Mouse (Mus musculus): Measurements from ENCODE around the gene Ptgdr2. TPM values are rescaled to one million over a fixed set of nuclear protein-coding genes. Genes with fewer than 3 reads are reported as not detected.

The Ptgdr2 gene
- polyA plus RNA-seq, 1 experiment from 2014 or later: 0.12 TPM

DNA sequence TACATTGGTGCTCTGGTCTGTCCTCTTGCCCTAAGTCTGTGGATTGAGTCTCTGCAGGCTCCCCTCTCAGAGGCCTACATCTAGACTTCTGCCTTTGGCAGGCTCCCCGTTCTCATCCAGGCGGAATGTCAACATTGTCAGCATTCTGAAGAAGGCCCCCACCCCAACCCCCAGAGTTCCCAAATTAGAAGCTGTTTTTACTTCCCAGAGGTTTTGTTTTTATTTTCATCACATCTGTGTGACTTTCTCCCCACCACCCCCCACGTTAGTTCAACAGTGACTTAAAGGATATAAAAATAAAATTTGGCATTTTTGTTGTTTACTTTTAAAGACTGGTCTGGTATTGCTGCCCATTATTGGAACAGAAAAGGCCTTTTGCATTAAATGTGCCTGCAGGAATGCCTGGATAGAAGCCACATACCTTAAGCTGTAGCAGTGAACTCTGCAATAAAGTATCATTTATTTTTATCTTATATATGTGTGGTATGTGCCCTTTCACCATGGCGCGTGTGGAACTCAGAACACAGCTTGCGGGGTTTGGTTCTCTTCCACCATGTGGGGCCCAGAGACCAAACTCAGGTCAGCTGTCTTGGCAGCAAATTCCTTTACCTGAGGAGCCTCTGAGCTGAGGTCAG, 27.8 kb upstream of the Ptgdr2 start:
- Histone ChIP-seq H3K4me1 (no peaks in the 10 kb centered on the region), H3K27ac (0 out of 2 replicates have a peak overlapping the region, but pooled peaks have one; percentile 10), H3K9ac (no peak overlapping the region), H3K4me2 (no peak overlapping the region), H3K27me3 (replicated peaks) (no peaks in the 10 kb centered on the region), H3K36me3 (replicated peaks) (peaks cover 7% of the 10 kb centered on the region; the same call in 1 of the 2 replicates), H3K4me3 (no peak overlapping the region), H3K9me3 (no peaks in the 10 kb centered on the region)
- 89% methylated on average over 6 of the region's 6 CpGs for WGBS
- ATAC-seq (replicated peaks): no peak

DNA sequence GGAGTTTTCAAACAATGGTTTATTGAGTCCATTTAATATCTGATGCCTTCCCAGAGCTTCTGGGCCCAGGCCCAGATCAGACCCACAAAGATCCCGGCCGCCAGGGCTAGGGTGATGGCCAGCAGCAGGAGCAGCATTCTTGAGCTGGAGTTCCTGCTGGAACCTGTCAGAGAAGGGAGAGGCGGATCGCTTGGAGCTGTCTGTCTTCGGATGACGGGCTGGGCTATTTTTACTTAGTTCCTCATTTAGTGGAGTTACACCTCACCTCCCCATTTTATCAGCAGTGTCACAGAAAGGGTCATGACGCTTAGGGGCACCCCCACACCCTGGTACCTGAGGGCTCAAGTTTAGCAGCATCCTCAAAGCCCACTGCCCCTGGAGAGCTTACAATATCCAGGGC, 22.7 kb upstream of the Ptgdr2 start:
- H3K27me3 ChIP-seq (replicated peaks): no peaks in the 10 kb centered on the region
- no peaks in the 10 kb centered on the region for H3K9me3 ChIP-seq
- H3K4me3 ChIP-seq: no peak overlapping the region
- H3K27ac ChIP-seq: no peak overlapping the region
- H3K9ac ChIP-seq: no peak overlapping the region
- H3K4me1 ChIP-seq: peaks cover 6% of the 10 kb centered on the region; the same call in 1 of the 2 replicates
- WGBS: 83% methylated on average over 7 of the region's 7 CpGs
- H3K36me3 ChIP-seq (replicated peaks): no peaks in the 10 kb centered on the region
- H3K4me2 ChIP-seq: no peak overlapping the region
- no peak for ATAC-seq (replicated peaks)

DNA sequence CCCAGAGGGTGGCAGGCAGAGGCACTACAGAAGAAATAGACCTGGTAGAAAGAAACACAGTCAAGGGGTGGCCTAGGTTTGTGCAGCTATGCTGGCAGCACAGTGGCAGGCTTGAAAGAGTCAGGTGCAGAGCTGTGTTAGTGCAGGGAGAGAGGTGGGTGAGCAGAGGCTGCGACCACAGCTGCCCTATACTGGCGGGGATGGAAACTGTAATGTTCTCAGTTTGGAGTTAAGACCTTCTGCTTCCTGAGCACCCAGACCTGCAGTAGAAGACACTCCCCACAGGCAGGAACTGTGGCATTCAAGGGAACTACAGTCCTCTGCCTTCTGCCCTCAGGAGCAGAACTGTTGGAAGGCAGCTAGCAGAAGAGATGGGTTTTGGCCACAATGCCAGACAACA, 22.1 kb upstream of the Ptgdr2 start:
- no peaks in the 10 kb centered on the region for H3K9me3 ChIP-seq
- H3K36me3 ChIP-seq (replicated peaks): no peaks in the 10 kb centered on the region
- H3K4me2 ChIP-seq: no peak overlapping the region
- ATAC-seq (replicated peaks): no peak
- WGBS: 87% methylated on average over 2 of the region's 2 CpGs
- H3K4me1 ChIP-seq: peaks cover 6% of the 10 kb centered on the region; the same call in 1 of the 2 replicates
- H3K27me3 ChIP-seq (replicated peaks): no peaks in the 10 kb centered on the region
- no peak overlapping the region for H3K4me3 ChIP-seq
- H3K9ac ChIP-seq: no peak overlapping the region
- H3K27ac ChIP-seq: no peak overlapping the region

DNA sequence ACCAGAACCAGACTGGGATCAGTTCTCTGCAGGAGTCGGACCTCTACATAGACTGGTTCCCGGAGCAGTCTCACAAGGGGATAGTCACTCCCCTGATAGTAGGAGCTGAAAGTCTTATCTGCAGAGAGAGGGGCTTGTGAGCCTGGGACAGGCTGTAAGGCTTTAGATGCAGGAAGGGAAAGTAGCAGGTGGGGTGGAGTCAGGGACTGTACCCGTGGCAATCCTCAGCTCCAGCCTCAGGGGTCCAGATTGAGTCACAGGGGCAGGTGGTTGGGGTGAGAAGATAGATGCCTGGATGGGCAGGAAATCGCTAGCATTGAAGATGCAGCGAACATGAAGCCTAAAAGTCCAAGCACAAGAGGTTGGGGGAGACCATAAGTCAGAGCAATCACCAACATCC, 20.5 kb upstream of the Ptgdr2 start:
- H3K9ac ChIP-seq: no peak overlapping the region
- H3K4me3 ChIP-seq: no peak overlapping the region

DNA sequence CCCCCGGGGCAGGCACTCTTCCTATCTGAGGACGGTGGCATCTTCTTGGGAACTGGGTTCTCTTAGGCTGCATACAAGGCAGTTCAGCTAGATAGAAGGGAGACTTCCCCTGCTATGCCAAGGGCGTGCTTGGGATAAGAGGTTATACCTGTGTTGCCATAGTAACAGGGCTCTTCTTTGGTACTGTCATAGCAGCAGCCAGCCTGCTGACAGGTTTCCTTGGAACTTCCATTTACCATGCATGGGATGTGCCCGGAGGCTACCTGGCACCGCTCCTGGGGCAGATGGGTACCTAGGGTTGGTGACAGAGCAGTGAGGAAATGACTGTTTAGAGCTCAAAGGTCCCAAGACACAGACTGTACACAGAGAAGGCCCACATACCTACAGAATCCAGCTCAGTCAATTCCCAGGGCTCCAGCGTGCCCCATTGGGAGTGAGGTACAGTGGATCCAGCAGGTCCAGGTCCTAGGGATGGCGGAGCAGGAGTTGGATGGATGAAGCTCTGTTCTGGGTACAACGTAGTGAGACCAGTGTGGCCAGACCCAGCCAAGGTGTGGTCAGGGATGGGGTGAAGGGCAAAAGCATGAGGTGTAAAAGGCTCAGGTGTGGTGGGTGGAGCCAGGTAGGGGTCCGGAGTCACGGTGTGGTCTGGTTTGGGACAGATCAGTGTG, 18.5 kb upstream of the Ptgdr2 start:
- no peaks in the 10 kb centered on the region for H3K9me3 ChIP-seq
- H3K27me3 ChIP-seq (replicated peaks): no peaks in the 10 kb centered on the region
- peak; percentile 84 for ATAC-seq (replicated peaks)
- 83% methylated on average over 10 of the region's 10 CpGs for WGBS
- H3K4me3 ChIP-seq: no peak overlapping the region
- no peak overlapping the region for H3K4me2 ChIP-seq
- H3K27ac ChIP-seq: no peak overlapping the region
- peaks cover 6% of the 10 kb centered on the region; the same call in 1 of the 2 replicates for H3K4me1 ChIP-seq
- H3K9ac ChIP-seq: no peak overlapping the region
- H3K36me3 ChIP-seq (replicated peaks): no peaks in the 10 kb centered on the region

More for the DNA sequence above, 20.5 kb upstream of the Ptgdr2 start:
- ATAC-seq (replicated peaks): no peak
- Histone ChIP-seq H3K27ac (no peak overlapping the region), H3K9me3 (no peaks in the 10 kb centered on the region), H3K36me3 (replicated peaks) (no peaks in the 10 kb centered on the region), H3K27me3 (replicated peaks) (no peaks in the 10 kb centered on the region), H3K4me1 (peaks cover 6% of the 10 kb centered on the region; the same call in 1 of the 2 replicates), H3K4me2 (no peak overlapping the region)
- WGBS: 68% methylated on average over 5 of the region's 5 CpGs

DNA sequence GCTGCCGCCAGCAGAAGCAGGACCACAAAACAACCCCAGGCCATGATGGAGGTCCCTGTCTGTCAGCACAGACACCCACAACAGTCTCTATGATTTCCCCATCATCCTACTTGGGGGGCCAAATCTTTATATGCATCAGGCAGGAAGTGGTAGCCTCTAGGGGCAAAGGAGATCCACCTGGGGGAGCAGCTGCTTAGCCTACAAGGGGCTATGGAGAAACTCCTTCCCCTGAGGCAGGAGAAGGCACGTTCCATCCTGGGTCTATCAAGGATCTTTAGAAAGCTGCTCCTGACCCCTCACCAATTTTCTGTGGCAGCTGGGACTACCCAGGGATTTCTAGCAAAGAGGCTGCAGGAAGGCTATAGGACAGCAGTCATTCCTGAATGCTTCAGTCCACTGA, 16.4 kb upstream of the Ptgdr2 start, which contains the start of gene Zp1:
Gene Zp1, minus strand, starts transcription at position 101 of the 400 bp plus-strand sequence.
- no peak for ATAC-seq (replicated peaks)
- Histone ChIP-seq H3K4me2 (no peak within 1 kb of the TSS), H3K9ac (no peak within 1 kb of the TSS), H3K4me3 (no peak within 1 kb of the TSS), H3K27ac (no peak within 1 kb of the TSS), H3K36me3 (replicated peaks) (no peaks in the 10 kb centered on the region), H3K9me3 (no peaks in the 10 kb centered on the region), H3K4me1 (peaks cover 6% of the 10 kb centered on the region; the same call in 1 of the 2 replicates), H3K27me3 (replicated peaks) (no peaks in the 10 kb centered on the region)
- 67% methylated on average over 2 of the region's 2 CpGs for WGBS

DNA sequence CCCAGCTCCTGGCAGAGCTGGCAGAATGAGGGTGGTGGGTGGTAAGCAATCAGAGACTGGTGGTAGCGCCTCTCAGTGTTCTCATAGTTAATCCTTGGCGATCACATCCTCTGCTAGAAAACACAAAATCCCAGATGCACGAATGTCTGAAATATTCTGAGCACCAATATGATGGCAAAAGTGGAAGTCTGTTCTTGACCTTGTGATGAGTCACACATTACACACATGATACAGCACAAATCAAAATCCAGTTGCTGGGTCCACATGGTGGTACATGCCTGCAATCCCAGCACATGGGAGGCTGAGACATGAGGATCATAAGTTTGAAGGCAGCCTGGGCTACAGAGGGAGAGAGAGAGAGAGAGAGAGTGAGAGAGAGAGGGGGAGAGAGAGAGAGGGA, 15.9 kb upstream of the Ptgdr2 start:
- H3K27ac ChIP-seq: no peak overlapping the region
- H3K27me3 ChIP-seq (replicated peaks): no peaks in the 10 kb centered on the region
- 78% methylated on average over 3 of the region's 3 CpGs for WGBS
- ATAC-seq (replicated peaks): no peak
- H3K36me3 ChIP-seq (replicated peaks): no peaks in the 10 kb centered on the region
- no peaks in the 10 kb centered on the region for H3K9me3 ChIP-seq
- H3K4me3 ChIP-seq: no peak overlapping the region
- peaks cover 6% of the 10 kb centered on the region; the same call in 1 of the 2 replicates for H3K4me1 ChIP-seq
- no peak overlapping the region for H3K4me2 ChIP-seq
- no peak overlapping the region for H3K9ac ChIP-seq

DNA sequence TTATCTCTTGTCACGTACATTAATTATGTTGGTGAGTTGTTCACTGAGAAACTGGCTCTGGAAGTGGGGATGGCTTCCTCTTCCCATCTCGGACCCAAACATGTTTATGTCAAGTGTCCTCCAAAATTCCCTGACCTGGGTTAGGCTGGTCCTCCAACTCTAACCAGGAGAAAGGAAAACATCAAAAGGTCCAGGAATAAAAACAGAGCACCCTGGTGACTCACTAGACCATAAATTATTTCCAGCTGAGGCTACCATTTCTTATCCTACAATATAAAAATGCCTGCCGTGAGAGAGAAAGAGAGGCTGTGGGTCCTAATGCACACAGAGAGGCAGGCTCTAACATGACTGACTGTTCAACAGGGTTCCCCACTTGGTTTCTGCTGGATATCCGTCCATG, 12.7 kb upstream of the Ptgdr2 start:
- no peak overlapping the region for H3K4me2 ChIP-seq
- no peaks in the 10 kb centered on the region for H3K9me3 ChIP-seq
- no peaks in the 10 kb centered on the region for H3K27me3 ChIP-seq (replicated peaks)
- H3K27ac ChIP-seq: no peak overlapping the region
- H3K9ac ChIP-seq: no peak overlapping the region
- H3K4me1 ChIP-seq: no peaks in the 10 kb centered on the region
- no peaks in the 10 kb centered on the region for H3K36me3 ChIP-seq (replicated peaks)
- 73% methylated on average over 4 of the region's 4 CpGs for WGBS
- no peak for ATAC-seq (replicated peaks)
- H3K4me3 ChIP-seq: no peak overlapping the region

DNA sequence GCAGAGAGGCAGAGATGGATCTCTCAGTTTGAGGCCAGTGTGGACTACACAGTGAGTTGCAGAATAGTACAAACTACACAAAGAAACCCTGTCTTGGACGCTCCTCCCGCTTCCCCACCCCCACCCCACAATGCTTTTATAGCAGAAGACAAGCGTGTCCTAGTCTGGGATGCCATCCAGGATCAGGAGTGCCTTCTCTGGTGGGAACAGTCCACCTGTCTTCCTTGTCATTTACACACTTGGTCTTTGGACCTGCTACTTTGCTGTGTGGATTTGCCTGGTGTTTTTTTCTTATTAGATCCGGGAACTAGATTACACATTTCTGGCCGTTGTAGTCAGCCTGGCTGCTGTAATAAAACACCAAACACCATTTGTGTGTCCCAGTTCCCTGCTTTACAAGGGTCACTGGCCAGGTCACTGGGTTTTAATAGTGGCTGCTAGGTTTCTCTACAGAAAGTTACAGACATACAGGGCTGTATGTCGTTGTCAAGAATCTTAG, 10.8 kb upstream of the Ptgdr2 start:
- Histone ChIP-seq H3K36me3 (replicated peaks) (no peaks in the 10 kb centered on the region), H3K4me3 (no peak overlapping the region), H3K9ac (no peak overlapping the region), H3K4me2 (no peak overlapping the region), H3K9me3 (no peaks in the 10 kb centered on the region), H3K27me3 (replicated peaks) (no peaks in the 10 kb centered on the region), H3K4me1 (no peaks in the 10 kb centered on the region), H3K27ac (no peak overlapping the region)
- ATAC-seq (replicated peaks): 0 out of 2 replicates have a peak, but pooled peaks have one; percentile 33
- WGBS: 16% methylated on average over 6 of the region's 6 CpGs

DNA sequence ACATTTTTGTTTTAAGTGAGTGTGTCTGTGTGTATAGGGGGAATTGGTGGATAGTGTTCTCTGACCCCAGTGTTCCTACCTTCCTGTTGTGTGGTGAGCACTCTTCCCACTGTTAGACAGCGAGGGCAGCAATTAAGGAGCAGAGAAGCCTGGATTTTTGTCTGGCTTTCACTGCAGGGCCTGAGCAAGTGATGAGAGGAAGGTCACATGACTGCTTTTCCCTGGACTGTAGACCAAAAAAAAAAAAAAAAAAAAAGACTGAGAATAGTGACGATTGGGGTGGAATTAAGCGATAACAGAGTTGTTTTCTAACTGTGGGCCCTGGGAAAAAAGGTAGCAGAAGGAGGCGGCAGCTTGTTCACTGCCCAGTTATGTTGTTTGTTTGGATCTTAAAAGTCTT, 10.3 kb upstream of the Ptgdr2 start:
- H3K4me3 ChIP-seq: no peak overlapping the region
- no peak for ATAC-seq (replicated peaks)
- H3K4me1 ChIP-seq: no peaks in the 10 kb centered on the region
- no peaks in the 10 kb centered on the region for H3K36me3 ChIP-seq (replicated peaks)
- H3K27ac ChIP-seq: no peak overlapping the region
- no peaks in the 10 kb centered on the region for H3K9me3 ChIP-seq
- H3K9ac ChIP-seq: no peak overlapping the region
- no peak overlapping the region for H3K4me2 ChIP-seq
- no peaks in the 10 kb centered on the region for H3K27me3 ChIP-seq (replicated peaks)
- WGBS: 26% methylated on average over 4 of the region's 4 CpGs

DNA sequence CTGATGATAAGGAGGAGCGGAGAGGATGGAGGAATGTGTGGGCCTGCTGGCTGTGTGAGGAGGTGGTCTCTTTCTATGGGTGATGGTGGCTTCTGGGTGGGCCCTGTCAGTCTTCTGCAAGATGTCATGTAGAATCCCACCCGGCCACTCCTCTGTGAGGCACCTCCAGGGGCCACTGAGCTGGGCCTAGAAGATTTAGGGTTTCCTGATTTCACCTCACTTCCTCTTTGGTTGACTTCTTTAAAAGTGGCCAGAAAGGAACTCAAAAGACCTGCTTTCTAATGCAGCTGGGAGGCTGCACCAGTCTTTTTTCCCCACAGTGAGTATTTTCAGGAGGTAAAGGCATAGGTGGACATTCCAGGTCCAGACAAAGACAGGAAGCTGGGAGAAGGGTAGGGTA, 6.3 kb upstream of the Ptgdr2 start:
- H3K9ac ChIP-seq: no peak overlapping the region
- 87% methylated on average over 2 of the region's 2 CpGs for WGBS
- no peak overlapping the region for H3K4me2 ChIP-seq
- no peaks in the 10 kb centered on the region for H3K36me3 ChIP-seq (replicated peaks)
- no peaks in the 10 kb centered on the region for H3K4me1 ChIP-seq
- no peak for ATAC-seq (replicated peaks)
- no peaks in the 10 kb centered on the region for H3K9me3 ChIP-seq
- no peak overlapping the region for H3K27ac ChIP-seq
- no peaks in the 10 kb centered on the region for H3K27me3 ChIP-seq (replicated peaks)
- H3K4me3 ChIP-seq: no peak overlapping the region

DNA sequence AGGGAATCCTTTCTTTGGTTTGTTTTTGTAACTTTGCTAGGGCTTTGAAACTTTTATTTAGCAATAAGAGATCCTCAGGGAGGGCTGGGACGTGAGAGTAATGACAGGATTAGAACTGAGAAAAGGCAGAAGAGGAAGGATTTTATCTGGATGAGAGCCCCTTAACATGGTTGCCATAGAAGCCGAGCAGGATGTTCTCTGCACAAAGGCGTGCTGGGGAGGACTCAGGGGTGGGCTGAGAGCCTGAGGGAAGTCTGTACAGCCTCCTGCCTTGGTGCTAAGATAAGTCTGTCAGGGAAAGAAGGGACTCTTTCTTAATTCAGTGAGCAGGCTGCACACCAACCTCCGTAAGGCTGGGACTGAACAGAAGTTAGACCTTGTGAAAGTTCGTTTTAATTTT, 1.9 kb upstream of the Ptgdr2 start:
- Histone ChIP-seq H3K27ac (no peak overlapping the region), H3K4me2 (no peak overlapping the region), H3K27me3 (replicated peaks) (no peaks in the 10 kb centered on the region), H3K9me3 (no peaks in the 10 kb centered on the region), H3K4me3 (no peak overlapping the region), H3K36me3 (replicated peaks) (no peaks in the 10 kb centered on the region), H3K4me1 (0 out of 2 replicates have a peak, but pooled peaks cover 1% of the 10 kb centered on the region), H3K9ac (no peak overlapping the region)
- no peak for ATAC-seq (replicated peaks)
- WGBS: 13% methylated on average over 5 of the region's 5 CpGs
